Mouse (Mus musculus): ENCODE measurements around the gene Gm20379. TPM values are rescaled to one million over a fixed set of nuclear protein-coding genes. Genes with fewer than 3 reads are reported as not detected.
A peak's percentile ranks its signal among the peaks of the same experiment; 100 is the strongest.

The Gm20379 gene
- polyA plus RNA-seq, 1 experiment from 2014 or later = 0.74 TPM

- no peak for ATAC-seq (ENCODE audit: low FRiP score)
- 82% methylated on average over 5 of the region's 5 CpGs for WGBS
- H3K4me3 ChIP-seq (ENCODE audit: low read depth, low read length) = no peak overlapping the region
These were observed 20.2 kb downstream of the Gm20379 start for GRCm38 (mm10) chr13:92326030-92326429.

GRCm38 (mm10) chr13:92328000-92328399 is 22.2 kb downstream of the Gm20379 start:
- 87% methylated on average over 2 of the region's 2 CpGs for WGBS
- no peak overlapping the region for H3K27ac ChIP-seq (ENCODE audit: low read depth, low read length)
- H3K4me3 ChIP-seq (ENCODE audit: low read depth, low read length) = no peak overlapping the region
- H3K27me3 ChIP-seq (ENCODE audit: control insufficient read depth, insufficient read depth, low read length) = no peaks in the 10 kb centered on the region
- no peak for ATAC-seq (ENCODE audit: low FRiP score)
- no peak overlapping the region for H3K4me2 ChIP-seq
- H3K9ac ChIP-seq (ENCODE audit: low read length) = no peak overlapping the region
- no peaks in the 10 kb centered on the region for H3K36me3 ChIP-seq (ENCODE audit: control insufficient read depth, insufficient read depth, low read length)
- H3K4me1 ChIP-seq (ENCODE audit: control insufficient read depth, insufficient read depth, low read length) = no peaks in the 10 kb centered on the region
- no peak for DNase-seq (ENCODE audit: low spot score, missing footprints)
- no peaks in the 10 kb centered on the region for H3K9me3 ChIP-seq (ENCODE audit: control insufficient read depth, low read length)

More at GRCm38 (mm10) chr13:92326030-92326429, 20.2 kb downstream of the Gm20379 start:
- H3K4me1 ChIP-seq (ENCODE audit: control insufficient read depth, insufficient read depth, low read length) = no peaks in the 10 kb centered on the region
- no peak overlapping the region for H3K27ac ChIP-seq (ENCODE audit: low read depth, low read length)
- H3K9ac ChIP-seq (ENCODE audit: low read length) = no peak overlapping the region
- no peak overlapping the region for H3K4me2 ChIP-seq
- no peaks in the 10 kb centered on the region for H3K27me3 ChIP-seq (ENCODE audit: control insufficient read depth, insufficient read depth, low read length)
- H3K9me3 ChIP-seq (ENCODE audit: control insufficient read depth, low read length) = no peaks in the 10 kb centered on the region
- DNase-seq (ENCODE audit: low spot score, missing footprints) = no peak
- 0 out of 2 replicates have a peak, but pooled peaks cover 3% of the 10 kb centered on the region for H3K36me3 ChIP-seq (ENCODE audit: control insufficient read depth, insufficient read depth, low read length)

- no peaks in the 10 kb centered on the region for H3K36me3 ChIP-seq (ENCODE audit: control insufficient read depth, insufficient read depth, low read length)
- ATAC-seq (ENCODE audit: low FRiP score) = no peak
- 93% methylated on average over 3 of the region's 3 CpGs for WGBS
These were observed 24.8 kb downstream of the Gm20379 start for GRCm38 (mm10) chr13:92330621-92331020.

GRCm38 (mm10) chr13:92332103-92332879 is 26.5 kb downstream of the Gm20379 start:
- no peaks in the 10 kb centered on the region for H3K9me3 ChIP-seq (ENCODE audit: control insufficient read depth, low read length)
- H3K27ac ChIP-seq (ENCODE audit: low read depth, low read length) = no peak overlapping the region
- WGBS = 91% methylated on average over 15 of the region's 15 CpGs
- H3K4me1 ChIP-seq (ENCODE audit: control insufficient read depth, insufficient read depth, low read length) = no peaks in the 10 kb centered on the region
- H3K4me2 ChIP-seq = no peak overlapping the region
- no peak overlapping the region for H3K9ac ChIP-seq (ENCODE audit: low read length)
- no peak overlapping the region for H3K4me3 ChIP-seq (ENCODE audit: low read depth, low read length)
- ATAC-seq (ENCODE audit: low FRiP score) (no peak), DNase-seq (ENCODE audit: low spot score, missing footprints) (no peak)
- H3K27me3 ChIP-seq (ENCODE audit: control insufficient read depth, insufficient read depth, low read length) = no peaks in the 10 kb centered on the region
- H3K36me3 ChIP-seq (ENCODE audit: control insufficient read depth, insufficient read depth, low read length) = no peaks in the 10 kb centered on the region

More at GRCm38 (mm10) chr13:92330621-92331020, 24.8 kb downstream of the Gm20379 start:
- Histone ChIP-seq H3K4me1 (ENCODE audit: control insufficient read depth, insufficient read depth, low read length) (no peaks in the 10 kb centered on the region), H3K27me3 (ENCODE audit: control insufficient read depth, insufficient read depth, low read length) (no peaks in the 10 kb centered on the region), H3K27ac (ENCODE audit: low read depth, low read length) (no peak overlapping the region), H3K9ac (ENCODE audit: low read length) (no peak overlapping the region), H3K9me3 (ENCODE audit: control insufficient read depth, low read length) (no peaks in the 10 kb centered on the region), H3K4me2 (no peak overlapping the region), H3K4me3 (ENCODE audit: low read depth, low read length) (no peak overlapping the region)
- no peak for DNase-seq (ENCODE audit: low spot score, missing footprints)

- no peak overlapping the region for H3K9ac ChIP-seq (ENCODE audit: low read length)
- DNase-seq (ENCODE audit: low spot score, missing footprints) = no peak
- H3K36me3 ChIP-seq (ENCODE audit: control insufficient read depth, insufficient read depth, low read length) = 0 out of 2 replicates have a peak, but pooled peaks cover under 1% of the 10 kb centered on the region
- no peak overlapping the region for H3K4me3 ChIP-seq (ENCODE audit: low read depth, low read length)
- WGBS = 94% methylated on average over 1 of the region's 1 CpGs
- no peaks in the 10 kb centered on the region for H3K4me1 ChIP-seq (ENCODE audit: control insufficient read depth, insufficient read depth, low read length)
- H3K27ac ChIP-seq (ENCODE audit: low read depth, low read length) = no peak overlapping the region
- no peak overlapping the region for H3K4me2 ChIP-seq
- no peaks in the 10 kb centered on the region for H3K27me3 ChIP-seq (ENCODE audit: control insufficient read depth, insufficient read depth, low read length)
- H3K9me3 ChIP-seq (ENCODE audit: control insufficient read depth, low read length) = no peaks in the 10 kb centered on the region
- ATAC-seq (ENCODE audit: low FRiP score) = no peak
These were observed 31.1 kb downstream of the Gm20379 start for GRCm38 (mm10) chr13:92336857-92337256.

- Histone ChIP-seq H3K4me2 (no peak overlapping the region), H3K4me1 (ENCODE audit: control insufficient read depth, insufficient read depth, low read length) (no peaks in the 10 kb centered on the region), H3K9me3 (ENCODE audit: control insufficient read depth, low read length) (no peaks in the 10 kb centered on the region), H3K36me3 (ENCODE audit: control insufficient read depth, insufficient read depth, low read length) (0 out of 2 replicates have a peak, but pooled peaks cover 4% of the 10 kb centered on the region), H3K4me3 (ENCODE audit: low read depth, low read length) (no peak overlapping the region), H3K9ac (ENCODE audit: low read length) (no peak overlapping the region), H3K27me3 (ENCODE audit: control insufficient read depth, insufficient read depth, low read length) (no peaks in the 10 kb centered on the region), H3K27ac (ENCODE audit: low read depth, low read length) (no peak overlapping the region)
- ATAC-seq (ENCODE audit: low FRiP score) (no peak), DNase-seq (ENCODE audit: low spot score, missing footprints) (no peak)
- 83% methylated on average over 6 of the region's 6 CpGs for WGBS
These were observed 32.1 kb downstream of the Gm20379 start for GRCm38 (mm10) chr13:92337773-92338462.

GRCm38 (mm10) chr13:92339787-92340186 is 34.0 kb downstream of the Gm20379 start:
- Histone ChIP-seq H3K9me3 (ENCODE audit: control insufficient read depth, low read length) (no peaks in the 10 kb centered on the region), H3K4me2 (no peak overlapping the region), H3K9ac (ENCODE audit: low read length) (no peak overlapping the region), H3K27ac (ENCODE audit: low read depth, low read length) (no peak overlapping the region), H3K27me3 (ENCODE audit: control insufficient read depth, insufficient read depth, low read length) (no peaks in the 10 kb centered on the region), H3K4me3 (ENCODE audit: low read depth, low read length) (no peak overlapping the region), H3K36me3 (ENCODE audit: control insufficient read depth, insufficient read depth, low read length) (0 out of 2 replicates have a peak, but pooled peaks cover 4% of the 10 kb centered on the region), H3K4me1 (ENCODE audit: control insufficient read depth, insufficient read depth, low read length) (no peaks in the 10 kb centered on the region)
- WGBS = 95% methylated on average over 3 of the region's 3 CpGs
- no peak for DNase-seq (ENCODE audit: low spot score, missing footprints)
- no peak for ATAC-seq (ENCODE audit: low FRiP score)

GRCm38 (mm10) chr13:92344033-92344432 is 38.3 kb downstream of the Gm20379 start:
- ATAC-seq (ENCODE audit: low FRiP score) (peak; percentile 61), DNase-seq (ENCODE audit: low spot score, missing footprints) (no peak)
- 0 out of 2 replicates have a peak, but pooled peaks cover 5% of the 10 kb centered on the region for H3K36me3 ChIP-seq (ENCODE audit: control insufficient read depth, insufficient read depth, low read length)
- no peak overlapping the region for H3K9ac ChIP-seq (ENCODE audit: low read length)
- H3K27ac ChIP-seq (ENCODE audit: low read depth, low read length) = no peak overlapping the region
- no peaks in the 10 kb centered on the region for H3K27me3 ChIP-seq (ENCODE audit: control insufficient read depth, insufficient read depth, low read length)
- no peaks in the 10 kb centered on the region for H3K4me1 ChIP-seq (ENCODE audit: control insufficient read depth, insufficient read depth, low read length)
- H3K9me3 ChIP-seq (ENCODE audit: control insufficient read depth, low read length) = no peaks in the 10 kb centered on the region
- H3K4me3 ChIP-seq (ENCODE audit: low read depth, low read length) = no peak overlapping the region
- H3K4me2 ChIP-seq = no peak overlapping the region
- WGBS = 92% methylated on average over 8 of the region's 8 CpGs

GRCm38 (mm10) chr13:92346338-92346737 is 40.6 kb downstream of the Gm20379 start:
- Histone ChIP-seq H3K9ac (ENCODE audit: low read length) (no peak overlapping the region), H3K4me3 (ENCODE audit: low read depth, low read length) (no peak overlapping the region), H3K9me3 (ENCODE audit: control insufficient read depth, low read length) (no peaks in the 10 kb centered on the region), H3K4me2 (no peak overlapping the region), H3K36me3 (ENCODE audit: control insufficient read depth, insufficient read depth, low read length) (0 out of 2 replicates have a peak, but pooled peaks cover 6% of the 10 kb centered on the region), H3K4me1 (ENCODE audit: control insufficient read depth, insufficient read depth, low read length) (no peaks in the 10 kb centered on the region), H3K27me3 (ENCODE audit: control insufficient read depth, insufficient read depth, low read length) (no peaks in the 10 kb centered on the region), H3K27ac (ENCODE audit: low read depth, low read length) (no peak overlapping the region)
- ATAC-seq (ENCODE audit: low FRiP score) (no peak), DNase-seq (ENCODE audit: low spot score, missing footprints) (no peak)
- WGBS = 85% methylated on average over 5 of the region's 5 CpGs

All from midbrain, embryonic 11.5 days (tissue).